Mouse (Mus musculus): ENCODE results near the gene Tmem179b.
A peak's percentile ranks its signal among the peaks of the same experiment; 100 is the strongest.

Tmem179b gene

DNA sequence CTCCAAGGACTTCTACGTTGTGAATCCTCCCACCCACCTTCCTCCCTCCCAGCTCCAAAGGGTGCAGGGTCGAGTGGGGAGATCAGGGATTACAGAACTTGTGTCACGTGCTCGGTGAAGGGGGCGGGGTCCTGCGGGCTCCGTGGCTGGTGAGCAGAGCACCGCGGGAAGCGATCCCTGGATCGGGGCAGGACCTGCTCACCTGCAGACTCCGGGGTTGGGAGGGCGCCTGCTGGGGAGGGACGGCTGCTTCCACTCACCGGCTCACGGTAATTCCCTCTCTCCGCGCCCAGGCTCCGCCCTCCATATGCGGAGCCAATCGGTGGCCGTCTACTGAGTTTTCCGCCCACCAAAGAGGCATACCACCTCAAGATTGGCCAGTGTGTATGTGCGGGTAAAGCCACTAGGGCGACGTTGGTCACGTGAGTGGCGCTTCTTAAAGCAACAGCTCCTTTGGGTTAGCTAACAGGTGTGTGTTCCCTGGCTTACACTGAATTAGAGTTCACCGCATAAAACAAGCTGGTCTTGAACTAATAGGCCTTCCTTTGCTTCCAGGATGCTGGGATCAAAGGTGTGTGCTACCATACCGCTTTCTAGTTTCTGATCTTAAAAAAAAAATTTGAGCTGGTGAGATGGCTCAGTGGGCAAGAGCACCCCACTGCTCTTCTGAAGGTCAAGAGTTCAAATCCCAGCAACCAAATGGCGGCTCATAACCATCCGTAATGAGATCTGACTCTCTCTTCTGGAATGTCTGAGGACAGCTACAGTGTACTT is 11.9 kb upstream of the Tmem179b start, which contains the start of gene Taf6l:
Gene Taf6l, minus strand, starts transcription at position 410 of the 774 bp plus-strand sequence.
- peak; percentile 97 for DNase-seq (ENCODE audit: low read depth, low spot score)

DNA sequence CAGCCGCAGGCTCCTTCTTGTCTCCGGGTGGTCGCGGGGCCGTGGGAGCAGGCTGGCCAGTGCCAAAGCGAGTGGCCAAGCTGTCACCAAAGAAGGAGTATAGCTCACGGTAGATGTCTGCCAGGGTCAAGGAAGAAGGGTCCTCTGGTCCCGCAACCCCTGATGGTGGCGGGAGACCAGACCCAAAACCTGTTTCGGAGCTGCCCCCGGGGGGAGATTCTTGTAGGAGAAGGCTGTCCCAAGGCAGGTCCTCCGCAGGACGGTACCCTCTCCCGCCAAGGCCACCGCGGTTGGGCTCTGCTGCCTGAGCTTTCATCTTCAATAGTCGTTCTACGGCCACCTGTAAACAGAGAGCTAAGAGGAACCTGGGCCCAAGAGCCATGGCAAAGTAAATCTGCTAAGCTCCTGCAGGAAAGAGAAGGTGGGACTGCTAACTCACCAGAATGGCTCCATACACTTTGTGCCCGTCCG is 719 bp upstream of the Tmem179b start:
- DNase-seq (ENCODE audit: low read depth, low spot score): peak; percentile 29

DNA sequence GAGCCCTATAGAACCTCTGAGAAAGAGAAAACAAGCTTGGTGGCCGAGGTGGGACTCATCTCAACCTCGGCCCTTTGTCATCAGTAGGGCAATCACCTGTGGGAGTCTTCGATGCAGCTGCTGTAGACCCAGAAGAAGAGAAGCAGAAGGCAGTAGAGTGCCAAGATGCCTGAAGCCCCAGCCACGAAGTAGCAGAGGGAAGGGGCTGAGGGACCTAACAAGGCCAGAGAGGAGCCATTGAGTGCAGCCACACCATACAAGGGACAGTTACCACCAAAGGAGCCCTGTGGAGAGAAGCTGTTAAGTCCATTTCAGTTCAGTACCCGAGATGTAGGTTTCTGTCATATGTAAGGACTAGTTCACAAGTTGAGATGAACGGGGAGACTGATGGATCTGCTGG is 858 bp downstream of the Tmem179b start:
- no peak for DNase-seq (ENCODE audit: low read depth, low spot score)

DNA sequence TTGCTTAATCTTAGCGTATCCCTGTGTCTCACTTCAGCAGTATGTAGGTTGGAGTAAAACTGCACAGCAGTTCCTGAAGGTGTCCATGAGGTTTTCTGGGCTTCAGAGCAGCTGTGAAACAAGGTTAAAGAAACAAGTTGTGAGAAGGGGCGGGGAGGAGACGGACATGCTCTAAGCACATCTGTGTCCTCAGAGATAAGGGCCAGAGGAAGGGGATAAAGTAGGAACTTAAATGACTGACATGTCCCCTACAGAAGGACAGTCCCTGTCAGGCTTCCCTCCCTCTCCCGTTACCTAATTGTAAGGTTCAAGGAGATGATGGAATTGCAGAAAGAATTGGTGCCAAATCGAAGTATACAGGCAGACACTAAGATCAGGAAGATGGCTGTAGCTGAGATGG is 1.3 kb downstream of the Tmem179b start:
- DNase-seq (ENCODE audit: low read depth, low spot score): no peak

DNA sequence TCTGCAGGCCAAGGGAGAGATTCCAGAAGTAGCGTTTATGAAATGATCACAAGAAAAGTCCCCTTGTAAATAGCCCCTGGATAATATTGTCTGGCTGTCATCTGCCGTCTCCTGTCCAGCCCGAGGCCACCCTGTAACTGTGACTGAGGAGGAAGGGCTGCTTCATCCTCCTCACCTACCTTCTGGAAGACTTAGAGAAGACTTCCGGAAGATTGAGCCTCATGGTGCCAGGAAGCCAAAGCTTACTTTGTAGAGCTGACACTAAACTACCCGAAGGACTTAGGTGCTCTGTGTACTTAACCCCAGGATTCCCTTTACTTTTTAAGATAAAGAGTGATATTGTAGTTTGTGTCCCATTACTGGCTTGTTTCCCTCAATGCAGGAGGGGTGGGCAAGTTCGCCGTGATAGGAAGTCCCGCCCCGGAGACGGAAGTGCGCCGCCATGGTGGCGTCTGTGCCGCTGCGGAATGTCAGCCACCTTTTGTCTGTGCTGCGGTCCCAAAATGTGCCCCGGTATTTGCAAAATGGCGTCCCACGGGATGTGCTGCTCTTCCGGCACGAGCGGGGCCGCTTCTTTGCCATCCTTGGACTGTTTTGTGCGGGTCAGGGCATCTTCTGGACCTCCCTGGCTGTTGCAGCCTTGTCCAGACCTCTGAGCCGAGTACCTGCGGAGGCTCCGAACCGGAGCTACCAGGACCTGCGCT is 3.5 kb downstream of the Tmem179b start, which contains the start of gene Tmem223:
Gene Tmem223, plus strand, starts transcription at position 430 of the 704 bp plus-strand sequence.
- peak; percentile 92 for DNase-seq (ENCODE audit: low read depth, low spot score)

DNA sequence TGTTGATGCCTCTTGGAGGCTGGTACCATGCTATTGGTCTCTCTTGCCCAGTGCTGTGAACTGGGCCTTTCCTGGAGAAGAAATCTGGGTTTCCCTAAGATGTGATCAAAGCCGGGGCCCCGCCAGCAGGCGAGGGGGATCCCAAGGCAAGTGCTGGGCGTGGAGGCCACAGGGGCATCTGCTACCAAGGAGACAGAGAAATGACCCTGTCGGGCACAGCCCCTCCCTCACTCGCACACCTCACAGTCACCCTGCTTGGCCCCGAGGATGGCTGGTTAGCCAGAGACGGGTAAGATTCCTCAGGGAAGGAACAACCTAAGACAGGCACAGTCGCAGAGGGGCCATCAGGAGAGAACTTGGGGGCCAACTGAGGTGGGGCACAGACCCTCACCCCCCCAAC is 8.7 kb downstream of the Tmem179b start:
- DNase-seq (ENCODE audit: low read depth, low spot score): no peak

DNA sequence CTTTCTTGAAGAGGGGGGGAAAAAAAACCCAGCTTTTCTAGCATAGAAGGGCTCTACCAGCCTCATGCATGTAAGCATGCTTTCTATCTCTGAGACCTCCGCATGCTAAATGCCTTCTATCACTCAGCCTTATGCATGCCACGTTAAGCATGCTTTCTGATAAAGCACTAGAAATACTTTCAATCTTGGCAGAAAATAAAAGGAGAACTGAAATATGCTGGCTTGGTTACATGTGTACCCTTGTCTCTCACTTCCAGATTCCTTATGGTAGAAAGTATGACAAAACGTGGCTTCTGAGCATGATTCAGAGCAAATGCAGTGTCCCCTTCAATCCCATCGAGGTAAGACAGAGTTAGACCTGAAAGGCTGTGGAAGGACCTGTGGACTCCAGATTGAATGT is 11.0 kb downstream of the Tmem179b start:
- no peak for DNase-seq (ENCODE audit: low read depth, low spot score)

DNA sequence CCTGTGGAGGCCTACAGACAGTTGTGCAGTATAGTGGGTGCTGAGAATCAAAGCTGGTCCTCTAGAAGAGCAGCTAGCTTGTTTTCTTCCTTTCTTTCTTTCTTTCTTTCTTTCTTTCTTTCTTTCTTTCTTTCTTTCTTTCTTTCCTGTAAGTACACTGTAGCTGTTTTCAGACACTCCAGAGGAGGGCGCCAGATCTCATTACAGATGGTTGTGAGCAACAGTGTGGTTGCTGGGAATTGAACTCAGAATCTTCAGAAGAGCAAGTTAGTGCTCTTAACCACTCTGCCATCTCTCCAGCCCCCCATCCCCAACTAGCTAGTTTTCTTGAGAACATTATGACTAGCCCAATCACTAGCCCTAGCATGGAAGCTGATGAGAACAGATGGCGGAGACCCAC is 13.5 kb downstream of the Tmem179b start:
- peak; percentile 31 for DNase-seq (ENCODE audit: low read depth, low spot score)

DNA sequence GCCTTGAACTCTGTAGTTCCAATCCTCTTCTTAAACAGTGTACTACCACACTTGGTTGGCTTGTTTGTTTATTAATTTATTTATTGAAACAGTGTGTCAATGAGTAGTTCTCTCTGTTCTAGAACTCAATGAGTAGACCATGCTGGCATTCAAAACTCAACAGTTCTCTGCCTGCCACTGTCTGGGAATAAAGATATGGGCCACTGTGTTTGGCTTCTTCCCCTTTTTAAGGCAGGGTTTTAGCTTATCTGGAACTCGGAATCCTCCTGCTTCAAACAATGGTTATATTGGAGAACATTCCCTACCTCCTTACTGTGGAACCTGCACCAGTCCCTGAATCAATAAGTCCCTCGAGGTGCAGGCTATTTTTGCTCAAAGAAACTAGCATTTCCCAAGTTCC is 15.4 kb downstream of the Tmem179b start:
- DNase-seq (ENCODE audit: low read depth, low spot score): no peak

DNA sequence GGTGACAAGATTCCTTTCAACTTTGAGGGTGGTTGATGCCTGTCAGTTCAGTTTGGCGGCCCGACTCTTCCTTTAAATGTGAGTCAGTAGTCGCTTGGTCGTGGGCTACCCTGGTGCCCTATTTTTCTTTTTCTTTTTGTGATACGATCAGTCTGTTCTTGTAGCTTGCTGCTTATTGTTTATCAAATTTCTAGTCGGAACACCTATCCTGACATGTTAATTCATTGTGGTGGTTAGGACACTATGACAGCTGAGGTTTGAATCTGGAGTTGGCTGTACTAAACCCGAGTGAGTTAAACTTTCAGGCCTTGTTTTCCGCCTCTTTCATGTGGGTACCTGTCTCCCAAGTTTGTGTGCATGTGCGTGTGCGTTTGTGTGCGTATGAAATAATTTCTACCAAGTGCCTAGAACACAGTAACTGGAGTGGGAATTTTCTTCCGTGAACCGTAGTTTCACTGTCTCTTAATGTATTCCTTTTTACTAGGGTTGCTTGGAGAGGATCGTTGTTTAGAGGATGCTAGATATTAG is 16.7 kb downstream of the Tmem179b start:
- peak; percentile 54 for DNase-seq (ENCODE audit: low read depth, low spot score)

DNA sequence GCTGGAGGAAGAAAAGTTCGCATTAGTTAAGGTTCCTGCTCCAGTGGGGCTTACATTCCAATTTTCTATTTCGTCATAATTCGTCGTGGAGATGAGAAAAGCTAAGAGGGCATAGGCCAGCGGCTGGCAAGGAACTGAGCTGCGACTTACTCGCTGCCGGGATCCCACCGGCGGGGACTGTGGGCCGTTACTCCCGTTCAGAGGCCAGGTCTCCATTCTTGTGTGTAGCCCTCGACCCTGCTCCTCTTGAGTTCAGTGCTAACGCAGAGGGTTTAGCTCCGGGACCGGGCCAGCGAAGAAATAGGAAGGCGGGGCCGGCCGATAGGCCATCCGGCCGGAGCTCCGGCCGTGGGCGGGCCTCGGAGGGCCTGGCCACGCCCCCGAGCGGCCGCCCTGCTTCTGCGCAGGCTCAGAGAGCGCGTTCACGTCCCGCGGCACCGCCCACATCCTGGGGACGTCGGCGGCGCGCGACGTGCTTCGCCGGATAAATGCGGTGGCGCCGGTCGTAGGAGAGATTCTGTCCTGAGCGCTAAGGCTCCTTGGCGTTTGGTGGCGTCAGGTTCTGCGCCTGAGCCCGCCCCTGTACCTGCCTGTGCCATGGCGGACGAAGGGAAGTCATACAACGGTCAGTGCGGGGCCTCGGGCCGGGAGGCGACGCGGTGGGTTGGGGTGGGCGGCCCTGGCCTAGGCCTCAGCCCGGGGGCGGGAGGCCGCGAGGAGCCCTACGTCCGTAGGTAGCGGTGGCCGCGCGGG is 17.5 kb downstream of the Tmem179b start, which contains the start of gene Nxf1:
Gene Nxf1, plus strand, starts transcription at position 439 of the 753 bp plus-strand sequence.
- peak; percentile 96 for DNase-seq (ENCODE audit: low read depth, low spot score)

DNA sequence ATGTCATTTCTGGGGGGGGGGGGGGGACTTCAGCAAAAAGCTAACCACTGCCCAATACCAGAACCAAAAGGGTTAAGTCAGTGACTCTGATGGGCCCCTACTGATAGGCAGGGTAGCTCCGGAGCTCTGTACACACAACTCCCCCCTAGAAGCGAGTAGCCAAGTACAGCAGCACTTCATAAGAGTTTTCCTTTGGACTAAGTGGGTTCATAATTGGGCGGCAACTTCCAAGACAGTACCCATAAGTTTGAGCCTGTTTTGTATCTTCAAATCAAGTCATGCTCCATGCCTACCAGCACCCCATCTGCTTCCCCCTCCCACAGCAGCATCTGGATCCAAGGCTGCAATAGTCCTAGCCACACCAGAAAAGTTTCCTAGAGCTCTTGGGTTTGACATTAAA is 18.6 kb downstream of the Tmem179b start:
- DNase-seq (ENCODE audit: low read depth, low spot score): no peak

DNA sequence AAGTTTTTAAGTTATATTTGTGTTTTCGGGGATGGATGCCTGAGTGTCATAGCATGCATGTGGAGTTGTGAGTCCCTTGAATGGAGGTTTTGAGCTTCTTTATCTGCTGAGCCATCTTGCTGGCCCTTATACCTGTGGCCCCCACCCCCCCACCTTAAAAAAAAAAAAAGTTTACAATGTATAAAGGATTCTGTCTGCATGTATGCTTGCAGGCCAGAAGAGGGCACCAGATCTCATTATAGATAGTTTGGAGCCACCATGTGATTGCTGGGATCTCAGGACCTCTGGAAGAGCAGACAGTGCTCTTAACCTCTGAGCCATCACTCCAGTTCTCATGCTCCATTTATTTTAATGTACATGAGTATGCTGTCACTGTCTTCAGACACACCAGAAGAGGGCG is 26.9 kb downstream of the Tmem179b start:
- DNase-seq (ENCODE audit: low read depth, low spot score): peak; percentile 35

DNA sequence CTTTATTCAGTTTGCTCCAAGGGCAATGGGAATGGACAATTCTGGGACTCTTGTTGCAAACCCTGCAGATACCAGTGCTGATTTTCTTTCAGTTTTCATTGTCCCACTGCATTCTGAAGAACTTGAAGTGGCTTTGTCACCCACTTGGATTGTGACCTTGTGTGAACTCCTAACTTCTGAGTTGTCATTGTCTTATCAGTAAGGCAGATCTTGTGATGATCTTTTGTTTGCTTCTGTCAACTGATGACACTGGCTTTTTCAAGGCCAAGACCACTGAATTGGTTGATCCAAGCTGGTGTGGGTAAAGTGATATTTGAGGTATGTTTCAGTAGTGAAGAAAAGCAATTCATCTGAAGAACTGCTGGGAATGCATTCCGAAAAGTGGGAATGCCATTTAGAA is 28.9 kb downstream of the Tmem179b start:
- DNase-seq (ENCODE audit: low read depth, low spot score): no peak

DNA sequence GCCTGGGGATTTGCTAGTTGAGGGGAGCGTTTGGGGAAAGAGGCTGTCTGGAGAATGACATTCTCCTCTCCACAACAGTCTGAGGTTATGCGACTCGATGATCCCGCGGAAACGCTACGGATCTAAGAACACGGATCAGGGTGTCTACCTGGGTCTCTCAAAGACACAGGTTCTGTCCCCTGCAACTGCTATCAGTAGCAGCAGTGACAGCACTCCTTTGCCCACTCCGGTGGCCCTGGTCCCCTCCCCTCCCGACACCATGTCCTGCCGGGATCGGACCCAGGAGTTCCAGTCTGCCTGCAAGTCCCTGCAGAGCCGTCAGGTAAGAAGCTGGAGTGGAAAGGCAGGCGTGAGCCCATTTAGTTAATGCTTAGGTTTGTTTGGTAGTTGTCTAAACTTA is 32.1 kb downstream of the Tmem179b start:
- DNase-seq (ENCODE audit: low read depth, low spot score): peak; percentile 24

DNA sequence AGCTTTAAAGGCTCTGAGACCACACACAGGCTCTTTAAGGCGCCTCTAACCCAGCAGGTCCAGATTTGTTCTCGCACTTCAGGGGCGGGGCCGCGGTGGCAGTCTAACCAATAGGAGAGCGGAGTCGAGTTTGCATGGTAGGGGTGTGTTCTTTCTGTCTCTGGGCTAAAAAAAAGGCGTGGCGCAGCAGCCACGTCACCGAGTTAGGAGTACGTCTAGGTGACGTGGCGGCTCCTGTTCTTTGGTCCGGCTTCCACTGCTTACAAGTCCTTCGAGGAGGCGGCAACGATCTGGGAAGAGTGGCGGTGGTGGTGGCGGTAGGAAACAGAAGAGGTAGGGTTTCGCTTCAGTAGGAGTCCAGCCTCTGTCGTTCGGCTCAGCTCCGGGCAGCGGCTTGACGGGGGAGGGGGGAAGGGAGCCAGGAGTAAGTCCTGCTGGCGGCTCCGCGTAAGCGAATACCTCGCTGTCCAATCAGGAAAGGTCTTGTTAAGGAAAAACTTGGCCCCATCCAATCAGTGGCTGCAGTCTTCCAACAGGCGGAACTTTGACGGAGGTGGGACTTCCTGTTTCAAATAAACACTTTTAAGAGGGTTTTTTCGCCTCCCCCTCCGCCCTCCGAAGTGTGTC is 32.9 kb downstream of the Tmem179b start, which contains the start of gene Stx5a:
Gene Stx5a, plus strand, starts transcription at position 171 of the 627 bp plus-strand sequence.
- DNase-seq (ENCODE audit: low read depth, low spot score): peak; percentile 97

DNA sequence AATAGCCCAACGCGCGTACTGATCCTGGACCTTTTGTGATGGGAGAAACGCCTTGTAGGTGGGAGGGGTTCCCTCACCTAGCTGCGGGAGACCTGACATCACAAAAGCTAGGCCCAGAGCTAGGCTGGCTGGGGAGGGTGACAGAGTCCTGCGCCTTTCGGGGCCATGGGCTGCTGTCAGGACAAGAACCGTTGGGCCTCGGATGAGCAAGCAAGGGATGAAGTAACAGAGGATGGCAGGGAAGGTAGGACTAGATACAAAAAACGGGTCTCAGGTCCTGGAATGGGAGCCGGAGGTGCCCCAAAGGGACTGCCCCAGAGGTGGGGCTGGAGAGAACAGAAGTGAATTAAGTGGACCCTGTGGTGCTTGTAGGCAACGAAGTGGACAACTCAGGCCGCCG is 33.7 kb downstream of the Tmem179b start, which contains the start of gene 1700092M07Rik:
Gene 1700092M07Rik, plus strand, starts transcription at position 116 of the 400 bp plus-strand sequence.
- no peak for DNase-seq (ENCODE audit: low read depth, low spot score)

DNA sequence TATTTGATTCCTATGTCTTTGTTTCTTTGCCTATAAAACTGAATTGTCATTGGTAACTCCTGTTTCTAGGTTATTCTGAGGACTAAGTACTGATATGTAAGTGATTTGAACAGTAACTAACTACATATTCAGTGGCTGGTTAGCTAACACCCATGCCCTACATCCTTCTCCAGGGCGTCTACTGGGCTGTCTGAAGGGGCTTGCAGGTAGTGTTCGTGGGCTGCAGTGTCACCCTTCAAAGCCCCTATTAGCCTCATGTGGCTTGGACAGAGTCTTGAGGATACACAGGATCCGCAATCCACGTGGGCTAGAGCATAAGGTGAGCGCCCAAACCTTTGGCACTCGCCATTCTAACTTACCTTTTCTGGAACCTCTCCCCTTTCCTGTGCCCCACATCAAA is 34.6 kb downstream of the Tmem179b start:
- DNase-seq (ENCODE audit: low read depth, low spot score): no peak

DNA sequence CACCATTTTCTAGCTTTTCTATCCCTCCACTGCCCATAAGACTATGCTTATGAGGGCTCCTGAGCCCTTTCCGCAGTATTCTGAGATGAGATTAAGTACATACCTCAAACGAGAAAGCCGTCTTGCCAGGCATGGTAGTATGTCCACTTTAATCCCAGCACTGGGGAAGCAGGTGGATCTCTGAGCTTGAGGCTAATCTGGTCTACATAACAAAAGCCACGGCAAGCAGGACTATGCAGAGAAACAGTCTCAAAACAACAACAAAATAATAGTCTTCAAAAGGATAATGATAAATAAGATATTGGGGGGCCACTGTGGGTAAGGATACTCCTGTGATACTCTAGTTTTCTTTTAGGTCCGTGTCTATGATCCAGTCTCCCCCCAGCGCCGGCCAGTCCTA is 35.4 kb downstream of the Tmem179b start:
- DNase-seq (ENCODE audit: low read depth, low spot score): no peak

DNA sequence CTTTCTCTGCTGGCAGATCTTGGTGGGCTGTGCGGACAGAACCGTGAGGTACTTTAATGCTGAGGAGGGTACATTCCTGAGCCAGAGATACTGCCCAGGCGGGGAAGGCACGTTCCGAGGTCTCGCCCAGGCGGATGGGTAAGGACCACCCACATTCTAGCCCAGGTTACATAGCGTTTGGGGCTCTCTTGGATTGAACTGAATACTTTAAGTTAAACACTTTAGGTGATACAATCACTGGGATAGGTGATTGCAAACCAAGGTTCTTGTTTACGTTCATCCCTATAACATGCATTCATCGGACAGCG is 38.2 kb downstream of the Tmem179b start:
- no peak for DNase-seq (ENCODE audit: low read depth, low spot score)
